Mouse (Mus musculus) bone marrow, adult 2 months (tissue): ENCODE measurements around the gene Serpinb9b. TPM values are rescaled to one million over a fixed set of nuclear protein-coding genes. Genes with fewer than 3 reads are reported as not detected.

Experiments
- H3K27ac ChIP-seq: fragments of 200-500 bp; 2 replicates; pipeline ENCODE4 v1.5.1; 2012; ENCODE audit warnings: low read depth, mild to moderate bottlenecking, control low read depth, inconsistent platforms, low read length; ENCODE audit not compliant: control insufficient read depth, poor library complexity, insufficient read depth
- H3K4me1 ChIP-seq: fragments of 200-500 bp; 2 replicates; pipeline ENCODE4 v1.6.1; 2011; ENCODE audit warnings: low read length; ENCODE audit not compliant: control insufficient read depth, insufficient read depth
- H3K4me3 ChIP-seq: fragments of 200-500 bp; replicated peaks from 2 replicates; pipeline ENCODE3; 2011; ENCODE audit warnings: mild to moderate bottlenecking, low read depth, low read length, control low read depth; ENCODE audit not compliant: control insufficient read depth
- CTCF ChIP-seq: fragments of 200-500 bp; IDR thresholded peaks from 2 replicates; pipeline ENCODE4 v1.5.1; 2011; ENCODE audit warnings: low read length, control low read depth; ENCODE audit not compliant: control insufficient read depth, insufficient read depth
- POLR2A ChIP-seq: fragments of 200-500 bp; IDR thresholded peaks from 2 replicates; pipeline ENCODE4 v1.6.1; 2011; ENCODE audit warnings: low read depth, mild to moderate bottlenecking, control low read depth, low read length, borderline replicate concordance; ENCODE audit not compliant: control insufficient read depth
- WGBS: fragments of 180-500 bp; shearing (Covaris S2); methylation state at CpG from one replicate; pipeline ENCODE4 v1.1.7; 2018; 5-methylcytosine and 5-hydroxymethylcytosine counted together
- polyA plus RNA-seq: library from polyadenylated mRNA; stranded (reverse); fragments of >200 nt; gene quantifications from 2 replicates; pipeline ENCODE4 v1.2.4, GENCODE M21; 2011; ENCODE audit warnings: low replicate concordance; ENCODE audit not compliant: missing spikeins, insufficient read depth, insufficient read length

The Serpinb9b gene
- polyA plus RNA-seq, 1 experiment: 2.3 TPM

- TF ChIP-seq CTCF (no peak), POLR2A (no peak)
- Histone ChIP-seq H3K27ac (peak overlapping the region; percentile 67), H3K4me1 (peaks cover 2% of the 10 kb centered on the region), H3K4me3 (peak overlapping the region; percentile 71)
- 30% methylated on average over 9 of the region's 9 CpGs for WGBS
These were observed 23.4 kb upstream of the Serpinb9b start for GRCm38 (mm10) chr13:33003523-33004413.

GRCm38 (mm10) chr13:33004414-33005105 lies 22.7 kb upstream of the Serpinb9b start:
- 6% methylated on average over 12 of the region's 12 CpGs for WGBS
- TF ChIP-seq POLR2A (0 out of 2 replicates have a peak, but pooled peaks have one; percentile 31), CTCF (peak; percentile 80)
- H3K4me1 ChIP-seq: peaks cover 2% of the 10 kb centered on the region
- peak overlapping the region; percentile 71 for H3K4me3 ChIP-seq
- peak overlapping the region; percentile 67 for H3K27ac ChIP-seq

GRCm38 (mm10) chr13:33005501-33006075 lies 21.6 kb upstream of the Serpinb9b start:
- WGBS: 46% methylated on average over 2 of the region's 2 CpGs
- no peak overlapping the region for H3K27ac ChIP-seq
- no peak overlapping the region for H3K4me3 ChIP-seq
- H3K4me1 ChIP-seq: peaks cover 2% of the 10 kb centered on the region
- TF ChIP-seq CTCF (no peak), POLR2A (no peak)

GRCm38 (mm10) chr13:33006555-33006954 lies 20.7 kb upstream of the Serpinb9b start:
- Histone ChIP-seq H3K4me1 (peaks cover 2% of the 10 kb centered on the region), H3K27ac (no peak overlapping the region), H3K4me3 (no peak overlapping the region)
- WGBS: 86% methylated on average over 3 of the region's 3 CpGs
- TF ChIP-seq POLR2A (no peak), CTCF (no peak)

- H3K4me1 ChIP-seq: no peaks in the 10 kb centered on the region
- H3K27ac ChIP-seq: no peak overlapping the region
- TF ChIP-seq POLR2A (no peak), CTCF (no peak)
- WGBS: 97% methylated on average over 1 of the region's 1 CpGs
- H3K4me3 ChIP-seq: no peak overlapping the region
These were observed 14.8 kb upstream of the Serpinb9b start for GRCm38 (mm10) chr13:33012395-33012794.

- 72% methylated on average over 2 of the region's 2 CpGs for WGBS
- H3K4me1 ChIP-seq: no peaks in the 10 kb centered on the region
- no peak overlapping the region for H3K27ac ChIP-seq
- no peak overlapping the region for H3K4me3 ChIP-seq
- TF ChIP-seq CTCF (no peak), POLR2A (no peak)
These were observed 13.9 kb upstream of the Serpinb9b start for GRCm38 (mm10) chr13:33013271-33013670.

GRCm38 (mm10) chr13:33022371-33022770 lies 4.8 kb upstream of the Serpinb9b start:
- WGBS: 85% methylated on average over 1 of the region's 1 CpGs
- no peak overlapping the region for H3K27ac ChIP-seq
- H3K4me3 ChIP-seq: no peak overlapping the region
- no peaks in the 10 kb centered on the region for H3K4me1 ChIP-seq
- TF ChIP-seq POLR2A (no peak), CTCF (no peak)
